Mouse (Mus musculus) lung, adult 2 months (tissue): ENCODE data around the gene Abcb1b. TPM values are rescaled to one million over a fixed set of nuclear protein-coding genes. Genes with fewer than 3 reads are reported as not detected.
A peak's percentile ranks its signal among the peaks of the same experiment; 100 is the strongest.
"Not testable (repeated sequence)": the region's sequence is repeated elsewhere in the genome, so short reads cannot be mapped to it uniquely, and the experiment has no call there.

Experiments
- DNase-seq: peaks from one replicate; pipeline ENCODE4 v3.0.0; 2022
- H3K4me1 ChIP-seq: fragments of 200-500 bp; 2 replicates; pipeline ENCODE4 v1.6.1; 2011; ENCODE audit warnings: low read length; ENCODE audit not compliant: control insufficient read depth, insufficient read depth
- H3K4me3 ChIP-seq: fragments of 200-500 bp; replicated peaks from 2 replicates; pipeline ENCODE3; 2011; ENCODE audit warnings: low read depth, mild to moderate bottlenecking, control low read depth, low read length; ENCODE audit errors: extremely low read depth
- CTCF ChIP-seq: fragments of 200-500 bp; IDR thresholded peaks from 2 replicates; pipeline ENCODE4 v1.5.1; 2011; ENCODE audit warnings: mild to moderate bottlenecking, low read length, control low read depth; ENCODE audit not compliant: insufficient read depth
- POLR2A ChIP-seq: fragments of 200-500 bp; IDR thresholded peaks from 2 replicates; pipeline ENCODE4 v1.6.1; 2011; ENCODE audit warnings: low read depth, mild to moderate bottlenecking, control low read depth, low read length, borderline replicate concordance; ENCODE audit errors: extremely low read depth
- WGBS: fragments of 180-500 bp; shearing (Covaris S2); methylation state at CpG from one replicate; pipeline ENCODE4 v1.1.7; 2018; 5-methylcytosine and 5-hydroxymethylcytosine counted together
- polyA plus RNA-seq: library from polyadenylated mRNA; depleted of rRNA; stranded (reverse); fragments of >200 nt; gene quantifications from 2 replicates; pipeline ENCODE4 v1.2.3, GENCODE M21; 2012

The Abcb1b gene
- polyA plus RNA-seq, 1 experiment = 1.5 TPM

DNA sequence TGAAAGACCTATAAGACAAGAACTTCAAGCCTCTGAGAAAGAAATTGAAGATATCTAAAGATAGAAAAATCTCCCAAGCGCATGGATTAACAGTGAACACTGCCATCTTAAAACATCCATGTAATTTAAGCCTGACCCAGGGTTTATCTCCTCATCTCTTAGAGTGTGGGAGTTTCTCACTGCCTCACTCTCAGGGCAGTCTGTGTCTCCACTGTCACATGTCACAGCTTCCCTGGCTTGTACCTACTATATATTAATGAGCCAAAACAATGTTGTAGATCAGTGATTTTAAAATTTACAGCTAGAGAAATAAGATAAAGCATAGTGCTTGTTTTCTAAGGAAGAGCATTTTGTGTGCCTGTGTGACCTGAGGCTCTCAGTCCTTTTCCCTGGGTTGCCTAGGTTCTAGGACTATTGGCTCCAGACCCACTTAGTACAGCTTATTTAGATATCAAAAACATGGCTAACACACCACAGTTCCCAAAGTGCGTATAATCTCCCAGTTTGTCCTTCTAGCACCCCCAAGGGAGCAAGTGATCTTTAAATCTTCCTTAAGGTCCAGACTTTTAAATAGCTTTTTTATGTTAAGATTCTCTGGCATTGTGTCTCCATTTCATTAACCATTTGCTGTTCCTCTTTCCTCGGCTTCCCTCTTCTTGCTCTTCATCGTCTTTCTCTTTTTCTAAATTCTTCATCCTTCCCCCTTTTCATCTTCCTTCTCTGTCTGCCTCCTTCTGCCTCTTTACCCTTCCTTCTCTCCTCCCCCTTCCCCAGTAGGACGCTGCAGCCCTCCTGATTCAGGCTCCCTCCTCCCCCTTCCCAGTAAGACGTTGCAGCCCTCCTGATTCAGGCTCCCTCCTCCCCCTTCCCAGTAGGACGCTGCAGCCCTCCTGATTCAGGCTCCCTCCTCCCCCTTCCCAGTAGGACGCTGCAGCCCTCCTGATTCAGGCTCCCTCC lies 22.0 kb downstream of the Abcb1b start:
- WGBS = 23% methylated on average over 7 of the region's 8 CpGs
- H3K4me3 ChIP-seq = no peak overlapping the region

GRCm38 (mm10) chr5:8820592-8821104 lies 22.7 kb downstream of the Abcb1b start:
- 19% methylated on average over 5 of the region's 6 CpGs for WGBS
- H3K4me3 ChIP-seq, DNase-seq, H3K4me1 ChIP-seq: not testable (repeated sequence)

More for the DNA sequence above, 22.0 kb downstream of the Abcb1b start:
- TF ChIP-seq POLR2A (no peak), CTCF (no peak)
- no peaks in the 10 kb centered on the region for H3K4me1 ChIP-seq
- DNase-seq = no peak

DNA sequence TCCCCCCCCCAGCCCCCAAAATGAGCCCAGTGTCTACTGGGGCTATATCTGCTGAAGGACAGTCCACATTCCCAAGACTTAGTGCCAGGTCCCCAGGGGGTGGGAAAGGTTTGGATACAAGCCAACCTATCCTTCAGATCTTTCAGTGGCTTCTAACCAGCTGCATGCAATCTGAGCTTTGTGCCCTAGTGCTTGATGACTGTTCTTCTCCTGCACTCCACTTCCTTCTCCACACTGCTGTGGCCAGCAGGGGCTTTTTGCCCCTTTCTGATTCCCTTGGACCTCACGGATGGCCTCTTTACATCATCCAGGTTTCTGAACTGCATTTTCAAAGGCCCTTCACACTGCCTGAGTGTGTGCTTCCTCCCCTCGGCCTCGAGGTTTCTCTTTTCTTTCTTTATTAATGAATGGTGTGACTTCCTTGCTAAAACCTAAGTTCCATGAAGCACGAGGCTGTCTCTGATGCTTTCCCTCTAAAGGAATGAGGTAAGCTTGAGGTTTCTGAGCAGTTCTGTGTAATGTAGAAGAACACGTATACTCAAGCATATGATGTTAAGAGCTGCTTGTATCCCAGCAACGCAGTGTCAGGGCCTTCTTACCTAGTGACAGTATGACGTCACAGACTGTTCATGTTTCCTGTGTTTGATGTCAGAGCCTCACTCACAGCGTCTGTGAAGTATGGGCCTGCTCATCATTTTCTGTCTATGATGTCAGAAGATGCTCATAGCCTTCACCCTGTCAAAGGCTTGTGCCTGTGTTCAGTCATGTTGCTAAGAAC lies 40.9 kb downstream of the Abcb1b start:
- WGBS = 54% methylated on average over 8 of the region's 8 CpGs
- Histone ChIP-seq H3K4me1 (no peaks in the 10 kb centered on the region), H3K4me3 (no peak overlapping the region)
- no peak for DNase-seq
- no peak for TF ChIP-seq POLR2A
- no peak for TF ChIP-seq CTCF

DNA sequence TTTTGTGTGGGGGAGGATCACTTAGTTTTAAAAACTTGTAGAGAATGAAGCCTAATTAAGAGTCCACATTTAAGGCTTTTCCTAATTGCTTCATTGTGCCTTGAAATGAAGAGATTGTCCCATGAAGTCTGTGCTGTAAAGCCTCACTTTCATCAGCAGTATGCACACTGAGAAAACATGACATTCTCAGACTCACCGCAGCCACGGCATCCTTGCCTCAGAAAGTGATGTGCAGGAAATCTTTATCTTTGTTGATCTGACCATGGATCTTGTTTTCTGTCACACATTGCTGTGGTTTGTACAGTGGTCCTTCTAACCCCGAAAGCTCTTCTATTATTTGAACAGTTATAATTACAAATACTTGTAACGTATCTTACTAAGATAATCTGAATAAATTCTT lies 41.7 kb downstream of the Abcb1b start:
- TF ChIP-seq POLR2A = no peak
- no peak for TF ChIP-seq CTCF
- WGBS = 80% methylated on average over 4 of the region's 4 CpGs
- DNase-seq = no peak
- no peaks in the 10 kb centered on the region for H3K4me1 ChIP-seq
- H3K4me3 ChIP-seq = no peak overlapping the region

- 44% methylated on average over 5 of the region's 5 CpGs for WGBS
- H3K4me3 ChIP-seq = no peak overlapping the region
- no peaks in the 10 kb centered on the region for H3K4me1 ChIP-seq
- peak; percentile 8 for DNase-seq
- TF ChIP-seq CTCF (peak; percentile 36), POLR2A (no peak)
Measured at GRCm38 (mm10) chr5:8840887-8841286, 42.9 kb downstream of the Abcb1b start.

DNA sequence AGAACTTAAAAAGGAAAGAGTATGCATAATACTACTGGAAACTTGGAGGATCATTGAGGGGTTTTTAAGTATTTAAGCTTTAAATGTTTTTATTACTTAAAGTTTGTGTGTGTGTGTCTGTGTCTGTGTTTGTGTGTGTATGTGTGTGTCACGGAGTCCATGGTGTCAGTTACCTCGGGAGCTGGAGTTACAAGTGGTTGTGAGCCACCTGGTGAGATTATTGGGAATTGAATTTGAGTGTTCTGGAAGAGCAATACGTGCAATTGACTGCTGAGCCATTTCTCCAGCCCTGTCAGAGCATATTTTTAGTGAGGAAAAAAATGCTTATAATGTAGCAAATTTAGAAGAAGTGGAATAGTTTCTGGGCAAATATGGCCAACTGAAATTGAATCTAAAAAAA lies 44.9 kb downstream of the Abcb1b start:
- WGBS = 32% methylated on average over 3 of the region's 3 CpGs
- H3K4me1 ChIP-seq = no peaks in the 10 kb centered on the region
- DNase-seq = no peak
- H3K4me3 ChIP-seq = no peak overlapping the region
- no peak for TF ChIP-seq CTCF
- no peak for TF ChIP-seq POLR2A

GRCm38 (mm10) chr5:8848607-8849575 lies 50.9 kb downstream of the Abcb1b start:
- not testable (repeated sequence) for H3K4me1 ChIP-seq, DNase-seq, H3K4me3 ChIP-seq
- WGBS = 71% methylated on average over 7 of the region's 9 CpGs

DNA sequence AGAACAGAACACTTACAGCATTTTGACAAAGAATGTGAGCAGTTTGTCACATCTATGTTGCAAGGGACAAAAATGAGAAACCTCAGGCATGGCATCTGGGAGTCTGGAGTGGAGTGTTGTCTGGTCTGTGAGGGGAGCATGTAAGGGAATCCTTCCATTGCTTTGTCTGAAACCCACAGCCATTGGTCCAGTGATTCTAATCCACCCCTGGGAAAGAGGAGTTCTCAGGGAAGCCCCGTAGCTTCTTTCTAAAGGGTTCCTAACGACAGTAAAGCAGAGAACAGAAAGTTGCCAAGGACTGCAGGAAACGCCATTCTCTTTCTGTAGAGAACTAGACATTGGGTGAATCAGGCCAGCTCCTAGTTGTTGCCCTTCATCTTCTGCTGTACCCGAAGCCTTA lies 52.9 kb downstream of the Abcb1b start:
- TF ChIP-seq POLR2A (no peak), CTCF (no peak)
- DNase-seq = no peak
- 64% methylated on average over 4 of the region's 4 CpGs for WGBS
- Histone ChIP-seq H3K4me1 (no peaks in the 10 kb centered on the region), H3K4me3 (no peak overlapping the region)

GRCm38 (mm10) chr5:8857201-8857600 lies 59.3 kb downstream of the Abcb1b start:
- 79% methylated on average over 6 of the region's 6 CpGs for WGBS
- Histone ChIP-seq H3K4me1 (no peaks in the 10 kb centered on the region), H3K4me3 (no peak overlapping the region)
- DNase-seq = no peak
- TF ChIP-seq POLR2A (no peak), CTCF (no peak)
